Mouse (Mus musculus) E14TG2a.4 (cell line): ENCODE measurements at regions not wholly inside any gene's neighbourhood (a gene's known extent, or its start where the extent isn't known, plus 50 kb on each side); places are given as distances from the start of the nearest gene placed in this dataset.

Experiments used
- CTCF ChIP-seq: conservative IDR thresholded peaks from 2 replicates; pipeline ENCODE4 v1.5.1; 2014; ENCODE audit warnings: low read length
- NANOG ChIP-seq: IDR thresholded peaks from 2 replicates; pipeline ENCODE4 v1.6.1; 2014; ENCODE audit warnings: borderline replicate concordance, low read length, mixed read lengths

GRCm38 (mm10) chr9:47910501-47910906 is 251.3 kb upstream of the Nxpe4 start:
- TF ChIP-seq CTCF (no peak), NANOG (no peak)
